Mouse (Mus musculus) gastrocnemius, adult 18-20 months (tissue): Measurements from ENCODE around the gene Nenf. TPM values are rescaled to one million over a fixed set of nuclear protein-coding genes. Genes with fewer than 3 reads are reported as not detected.
A peak's percentile ranks its signal among the peaks of the same experiment; 100 is the strongest.

Experiments
- DNase-seq: peaks from one replicate; pipeline ENCODE4 v3.0.0; 2021; ENCODE audit warnings: low spot score
- total RNA-seq, 2 experiments: library from RNA; stranded (reverse); gene quantifications; 2 replicates each; pipeline ENCODE4 v1.2.3; 2021

Gene Nenf
- total RNA-seq, 2 experiments from 2014 or later, result 67.8 to 76.9 TPM

GRCm38 (mm10) chr1:191283110-191284040 lies 34.6 kb downstream of the Nenf start:
- DNase-seq, result no peak

DNA sequence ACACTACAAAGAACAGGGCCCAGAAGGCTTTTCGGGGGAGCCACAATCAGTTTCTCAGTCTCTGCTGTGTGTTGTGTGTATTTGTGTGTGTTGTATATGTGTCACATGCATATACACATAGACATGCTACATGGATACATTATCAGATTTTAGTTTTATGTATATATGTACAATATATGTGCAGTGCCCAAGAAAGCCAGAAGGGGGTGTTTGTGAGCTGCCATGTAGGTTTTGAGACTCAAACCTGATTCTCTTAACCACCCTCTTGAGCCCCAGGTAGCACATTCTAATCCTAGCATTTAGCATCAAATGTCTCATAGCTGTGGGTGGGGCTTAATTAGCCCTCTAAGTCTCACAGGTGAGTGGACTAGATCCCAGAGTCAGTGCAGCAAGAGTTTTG lies 35.7 kb downstream of the Nenf start:
- no peak for DNase-seq

GRCm38 (mm10) chr1:191281171-191281570 lies 36.8 kb downstream of the Nenf start:
- DNase-seq, result no peak

- DNase-seq, result no peak
Measured at GRCm38 (mm10) chr1:191278324-191278723, 39.7 kb downstream of the Nenf start.

GRCm38 (mm10) chr1:191277549-191278059 lies 40.4 kb downstream of the Nenf start:
- DNase-seq, result peak; percentile 69

GRCm38 (mm10) chr1:191276181-191276580 lies 41.8 kb downstream of the Nenf start:
- DNase-seq, result no peak

DNA sequence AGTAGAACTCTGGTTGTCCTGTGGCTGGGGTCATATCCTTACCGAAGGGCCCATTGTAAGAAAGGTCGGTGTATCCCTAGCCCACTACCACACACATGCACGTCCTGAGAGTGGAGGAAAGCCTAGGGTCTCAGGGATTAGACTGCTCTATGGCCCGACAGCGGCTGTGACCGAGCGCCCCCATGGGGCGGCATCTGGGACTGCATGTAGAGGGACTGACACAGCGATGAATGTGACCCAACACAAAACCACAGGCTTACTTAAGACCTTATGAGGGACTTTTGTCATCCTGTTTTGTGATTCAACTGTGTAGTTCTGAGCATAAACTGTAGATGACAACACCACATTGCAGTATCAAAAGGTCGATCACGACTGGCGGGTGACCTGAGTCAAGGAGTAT lies 42.5 kb downstream of the Nenf start:
- peak; percentile 72 for DNase-seq

- no peak for DNase-seq
Measured at GRCm38 (mm10) chr1:191272660-191273059, 45.3 kb downstream of the Nenf start.

DNA sequence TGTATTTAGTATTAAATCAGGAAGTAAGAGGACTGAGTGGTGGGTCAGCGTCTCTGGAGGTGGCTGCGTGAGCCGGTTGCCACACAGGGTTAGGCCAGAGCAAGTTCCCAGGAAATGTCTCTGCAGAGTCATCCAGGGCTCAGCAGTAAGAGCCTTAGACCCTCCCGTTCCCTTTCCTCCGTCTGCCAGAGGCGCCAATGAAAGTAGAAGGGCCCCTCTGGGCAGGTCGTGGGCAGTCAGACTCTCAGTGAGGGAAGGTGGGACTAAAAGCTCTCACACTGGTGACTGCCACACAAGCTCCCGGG lies 48.4 kb downstream of the Nenf start:
- DNase-seq, result no peak

DNA sequence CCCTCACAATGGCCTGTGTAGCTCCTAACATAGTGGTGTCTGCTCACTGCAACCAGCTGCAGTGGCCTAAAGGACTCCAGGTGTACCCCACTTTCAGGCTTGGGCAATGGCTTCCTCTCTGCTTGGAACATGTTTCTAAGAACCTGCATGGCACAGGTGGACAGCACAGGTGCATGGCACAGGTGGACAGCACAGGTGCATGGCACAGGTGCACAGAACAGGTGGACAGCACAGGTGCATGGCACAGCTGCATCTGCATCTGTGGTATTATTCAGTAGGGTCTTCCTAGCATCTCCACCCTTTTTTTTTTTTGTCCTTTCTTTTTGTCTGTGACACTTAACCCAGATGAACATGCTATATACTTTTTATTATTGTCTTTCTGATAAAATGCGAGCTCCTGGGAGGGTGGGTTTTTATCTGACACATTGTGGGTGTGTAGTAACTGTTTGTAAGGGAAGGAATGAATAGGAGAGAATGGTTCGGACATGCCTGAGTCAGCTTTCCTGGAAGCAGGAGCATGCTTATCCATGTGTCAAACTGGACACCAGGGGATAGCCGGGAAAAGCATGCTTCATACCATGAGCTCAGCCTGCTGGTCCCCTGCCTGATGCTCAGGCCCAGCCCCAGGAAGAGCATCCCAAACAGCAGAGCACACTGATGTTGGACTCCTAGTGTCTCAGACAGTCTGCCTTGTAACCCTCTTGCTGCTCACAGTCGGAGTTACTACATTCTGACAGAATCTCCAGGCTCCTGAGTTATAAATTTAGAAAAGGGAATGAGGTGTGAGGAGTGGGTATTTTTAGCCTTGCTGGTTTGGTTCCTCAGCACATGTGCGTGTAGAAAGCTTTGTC lies 49.0 kb downstream of the Nenf start:
- no peak for DNase-seq

DNA sequence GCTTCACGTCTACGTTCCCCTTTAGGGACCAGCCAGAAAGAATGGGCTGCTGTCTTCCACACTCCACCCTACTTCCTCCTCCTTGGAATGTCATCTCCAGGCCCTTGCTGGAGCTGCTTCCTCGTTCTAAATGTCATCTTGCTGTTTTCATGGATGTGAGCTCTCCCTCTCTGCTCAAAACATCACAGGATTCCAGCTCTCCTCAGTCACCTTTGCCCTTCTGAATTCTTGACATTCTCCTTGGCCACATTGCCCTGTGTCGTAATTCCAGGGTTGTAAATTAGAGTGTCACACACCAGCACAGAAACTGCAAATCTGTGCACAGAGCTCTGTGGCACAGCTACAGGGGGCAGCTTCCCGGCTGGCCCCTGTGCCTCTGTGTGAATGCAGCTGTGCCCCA lies 50.1 kb downstream of the Nenf start:
- no peak for DNase-seq

GRCm38 (mm10) chr1:191267162-191267561 lies 50.8 kb downstream of the Nenf start:
- DNase-seq, result no peak

DNA sequence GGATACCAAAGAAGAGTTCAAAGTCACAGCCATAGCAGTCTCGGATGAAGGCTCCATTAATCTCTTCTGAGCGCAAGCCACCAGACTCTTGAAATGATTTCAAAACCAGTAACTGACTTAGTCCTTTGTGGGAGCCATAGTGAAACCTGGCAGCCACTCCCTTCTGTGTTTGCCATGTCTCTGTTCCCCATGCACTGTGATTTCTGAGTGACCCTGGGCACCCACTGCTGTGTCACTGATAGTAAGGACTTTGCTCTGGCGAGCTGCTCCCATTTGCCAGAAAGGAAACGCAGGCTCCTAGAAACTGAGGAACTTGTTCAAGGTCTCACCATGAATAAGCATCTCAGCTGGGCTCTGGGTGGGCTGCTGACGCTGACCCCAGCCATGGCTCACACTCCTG lies 54.5 kb downstream of the Nenf start:
- no peak for DNase-seq

GRCm38 (mm10) chr1:191261861-191262260 lies 56.1 kb downstream of the Nenf start:
- DNase-seq, result no peak

DNA sequence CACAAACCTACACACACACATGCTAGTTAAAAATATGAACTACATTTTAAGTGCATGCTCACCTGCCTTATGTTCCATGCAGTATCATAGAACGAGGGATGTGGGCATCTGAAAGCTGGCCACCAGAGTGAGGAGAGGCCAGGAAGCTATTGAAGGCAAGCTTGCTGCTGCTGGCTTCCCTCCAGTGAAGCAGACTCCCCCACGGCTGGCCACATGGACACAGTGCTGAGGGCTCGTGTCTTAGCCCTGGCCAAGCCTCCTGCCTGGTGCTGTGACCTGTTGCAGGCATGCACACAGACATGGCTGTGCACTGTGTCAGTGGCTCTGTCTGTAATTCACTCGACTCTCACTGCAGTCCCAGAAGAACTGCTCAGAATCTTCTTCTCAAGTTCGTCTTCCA lies 58.3 kb downstream of the Nenf start:
- DNase-seq, result no peak

DNA sequence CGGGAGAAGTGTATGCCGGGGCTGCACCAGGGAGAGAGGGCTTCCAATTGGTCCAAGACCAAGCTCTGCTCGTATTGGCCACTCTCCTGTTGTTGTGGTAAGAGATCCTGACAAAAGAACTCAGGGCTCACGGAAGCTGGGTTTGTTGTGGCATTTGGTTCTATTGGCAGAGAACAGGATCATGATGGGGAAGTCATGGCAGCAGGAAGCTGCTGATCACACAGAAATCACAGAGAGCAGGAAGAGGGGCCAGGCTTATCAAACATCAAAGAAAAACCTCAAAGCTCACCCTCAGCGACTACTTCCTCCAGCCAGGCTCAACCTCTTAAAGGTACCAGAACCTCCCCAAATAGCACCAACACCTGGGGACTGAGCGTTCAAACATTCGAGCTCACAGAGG lies 58.9 kb downstream of the Nenf start:
- no peak for DNase-seq

- no peak for DNase-seq
Measured at GRCm38 (mm10) chr1:191258521-191258920, 59.5 kb downstream of the Nenf start.

- no peak for DNase-seq
Measured at GRCm38 (mm10) chr1:191257981-191258380, 60.0 kb downstream of the Nenf start.

- no peak for DNase-seq
Measured at GRCm38 (mm10) chr1:191257351-191257771, 60.6 kb downstream of the Nenf start.
